Mouse (Mus musculus): ENCODE data around the gene Igf2r.

Gene Igf2r

DNA sequence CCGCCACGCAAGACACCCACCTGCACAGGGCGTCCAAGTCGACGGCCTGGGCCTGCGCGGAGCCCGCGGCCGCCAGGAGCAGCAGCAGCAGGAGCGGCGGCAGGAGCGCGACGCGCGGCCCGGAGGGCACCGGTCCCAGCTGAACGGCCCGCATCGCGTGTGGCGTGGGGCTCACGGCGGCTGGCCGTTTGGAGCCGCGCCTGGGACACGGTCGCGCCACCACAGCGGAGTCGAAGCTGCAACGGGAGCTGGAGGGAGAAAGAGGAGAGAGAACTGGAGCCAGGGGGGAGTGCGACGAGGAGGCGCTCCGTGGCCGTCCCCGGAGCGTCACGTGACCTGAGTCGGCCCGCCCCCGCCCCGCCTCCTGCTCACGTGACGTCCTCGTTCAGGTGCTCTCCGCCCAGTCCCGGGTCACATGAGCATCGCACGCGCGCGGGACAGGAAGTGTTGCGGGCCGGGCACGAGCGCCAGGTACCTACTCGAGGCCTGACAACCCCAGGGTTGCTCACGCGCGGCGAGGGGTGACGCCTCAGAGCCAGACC, at the start of gene Igf2r:
TSS of gene Igf2r (minus strand) at position 285 of the 542 bp plus-strand sequence.
- DNase-seq = peak; percentile 64 to 69

DNA sequence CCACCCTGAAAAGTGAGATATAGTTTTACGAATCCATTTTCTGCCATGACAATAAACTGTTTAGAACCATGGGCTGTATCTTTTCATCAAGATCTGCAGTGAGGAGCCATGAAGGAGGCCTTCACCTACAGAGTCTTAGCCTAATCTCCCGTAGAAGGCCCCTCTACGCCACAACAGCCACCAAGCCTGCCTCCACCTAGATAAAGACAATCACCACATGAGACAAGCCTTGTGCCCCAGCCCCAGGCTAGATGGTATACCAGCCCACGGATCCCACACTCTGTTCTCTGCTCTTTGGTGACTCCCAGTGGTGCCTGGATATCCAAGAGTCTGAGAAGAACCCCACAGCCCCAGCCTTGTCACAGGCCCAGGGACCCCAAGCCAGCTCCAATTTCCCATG, 46.4 kb upstream of the Igf2r start:
- DNase-seq = no peak

DNA sequence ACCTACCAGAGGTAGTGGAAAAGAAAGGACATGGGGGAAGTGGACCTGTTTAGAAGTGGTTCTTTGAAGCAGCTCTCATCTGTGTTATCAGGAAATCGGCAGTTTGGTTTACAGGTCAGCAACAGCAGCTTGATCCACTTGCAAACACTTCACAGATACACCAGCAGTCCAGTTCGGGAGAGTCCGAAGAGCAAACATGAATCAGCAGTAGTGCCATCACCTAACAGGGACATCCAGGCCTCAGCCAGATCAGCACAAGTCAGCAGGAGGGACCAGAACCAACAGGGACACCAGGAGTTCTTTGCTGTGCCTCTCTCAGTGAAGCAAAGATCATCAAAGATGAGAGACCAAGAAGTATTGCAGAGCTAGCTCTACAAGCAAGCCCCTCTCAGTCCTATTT, 45.0 kb upstream of the Igf2r start:
- no peak for DNase-seq

DNA sequence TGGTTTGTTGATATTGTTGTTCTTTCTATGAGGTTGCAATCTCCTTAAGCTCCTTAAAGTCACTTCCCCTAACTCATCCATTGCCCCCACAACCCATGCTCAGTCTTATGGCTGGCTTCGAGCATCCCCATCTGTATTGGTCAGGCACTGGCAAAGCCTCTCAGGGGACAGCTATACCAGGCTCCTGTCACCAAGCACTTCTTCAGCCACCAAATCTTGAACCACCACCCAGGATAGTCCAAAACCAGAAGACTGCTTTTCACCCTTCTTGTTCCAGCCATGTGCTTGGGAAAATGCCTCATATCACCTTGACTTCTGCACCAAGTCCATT, 41.5 kb upstream of the Igf2r start:
- no peak for DNase-seq

DNA sequence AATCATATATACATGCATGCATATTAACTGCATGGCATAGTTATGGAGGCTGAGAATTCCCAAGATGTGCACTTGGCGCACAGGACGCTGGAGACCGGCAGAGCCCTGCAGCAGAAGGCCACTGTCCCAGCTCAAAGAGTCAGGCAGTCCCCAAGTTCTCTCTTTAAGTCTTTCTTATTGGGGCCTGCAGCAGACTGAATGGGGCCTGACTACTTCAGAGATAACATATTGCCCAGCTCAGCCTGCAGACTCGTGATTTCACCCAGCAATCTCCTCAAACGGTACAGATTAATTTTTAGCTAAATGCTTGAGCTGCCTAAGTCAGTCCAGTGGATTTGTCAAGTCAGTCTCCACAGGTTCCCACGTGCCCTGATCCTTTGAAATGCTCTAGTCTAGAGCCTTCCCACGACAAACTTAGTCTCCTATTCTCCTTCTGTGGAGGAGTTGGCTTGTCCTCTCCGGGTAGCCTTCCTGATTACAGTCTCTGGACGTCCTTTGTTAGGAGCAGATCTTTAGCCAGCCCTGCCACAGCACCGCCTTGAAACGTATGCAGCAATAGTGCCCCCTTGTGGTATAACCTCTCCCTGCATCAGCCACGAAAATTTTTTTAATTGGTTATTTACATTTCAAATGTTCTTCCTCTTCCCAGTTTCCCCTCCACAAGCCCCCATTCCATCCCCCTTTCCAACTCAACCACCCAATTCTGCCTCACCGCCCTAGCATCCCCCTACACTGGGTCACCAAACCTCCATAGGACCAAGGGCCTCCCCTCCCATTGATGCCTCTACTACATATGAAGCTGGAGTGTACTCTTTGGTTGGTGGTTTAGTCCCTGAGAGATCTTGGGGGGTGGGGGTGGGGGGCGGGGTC, 40.9 kb upstream of the Igf2r start:
- DNase-seq = peak; percentile 18 to 54

DNA sequence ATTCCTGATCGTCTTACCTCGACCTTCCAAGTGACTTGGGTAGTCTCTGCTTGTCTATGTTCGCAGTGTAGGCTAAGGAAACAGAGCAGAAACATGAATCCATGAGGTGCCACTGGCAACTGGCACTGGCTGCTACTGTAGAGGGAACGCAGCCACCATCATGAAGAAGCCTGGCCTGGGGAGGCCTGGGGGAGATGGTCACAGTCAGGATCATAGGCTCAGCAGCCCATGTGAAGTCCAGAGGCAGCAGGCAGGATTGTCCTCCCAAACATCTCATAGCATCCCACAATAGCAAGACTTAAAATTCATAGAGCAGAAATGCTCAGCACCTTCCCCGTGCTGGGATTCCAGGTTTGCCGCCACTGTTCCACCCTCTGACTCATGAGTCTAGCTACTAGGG, 39.4 kb upstream of the Igf2r start:
- DNase-seq = no peak

DNA sequence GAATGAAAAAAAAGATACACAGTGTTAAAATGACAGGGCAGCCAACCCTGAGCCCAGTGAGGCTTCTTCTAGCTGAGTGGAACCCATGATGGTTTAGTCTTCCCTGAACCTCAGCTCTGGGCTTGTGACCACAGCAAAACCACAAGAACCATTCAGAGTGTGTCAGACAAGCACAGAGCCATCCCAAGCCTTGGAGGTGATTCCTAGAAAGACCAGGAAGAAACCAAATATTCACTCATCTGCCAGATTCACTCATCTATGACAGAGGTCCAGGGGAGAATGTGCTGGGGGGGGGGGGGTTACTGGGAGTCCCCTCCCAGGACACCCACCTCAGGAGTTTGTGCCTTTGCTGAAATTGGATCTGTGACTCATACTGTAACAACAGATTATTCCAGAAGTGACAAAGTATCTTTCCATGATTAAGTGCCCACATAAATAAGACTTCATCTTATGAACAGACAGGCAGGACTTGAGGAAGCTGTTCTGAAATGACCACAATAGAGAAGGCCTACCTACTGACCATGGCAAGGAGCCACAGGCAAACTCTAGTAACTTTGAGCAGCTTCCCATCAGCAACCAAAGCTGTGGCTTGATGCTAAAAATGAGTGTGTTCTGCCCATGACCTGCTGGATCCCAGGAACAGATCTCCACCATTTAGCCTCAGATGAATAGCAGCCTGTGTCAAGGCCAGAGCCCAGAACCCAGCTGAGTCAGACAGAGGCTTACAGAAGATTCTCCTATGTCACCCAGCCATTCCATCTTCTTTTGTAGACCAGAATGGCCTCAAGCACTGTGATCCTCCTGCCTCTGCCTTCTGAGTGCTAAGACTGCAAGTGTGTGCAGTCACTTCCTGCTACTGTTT, 35.4 kb upstream of the Igf2r start:
- no peak for DNase-seq

DNA sequence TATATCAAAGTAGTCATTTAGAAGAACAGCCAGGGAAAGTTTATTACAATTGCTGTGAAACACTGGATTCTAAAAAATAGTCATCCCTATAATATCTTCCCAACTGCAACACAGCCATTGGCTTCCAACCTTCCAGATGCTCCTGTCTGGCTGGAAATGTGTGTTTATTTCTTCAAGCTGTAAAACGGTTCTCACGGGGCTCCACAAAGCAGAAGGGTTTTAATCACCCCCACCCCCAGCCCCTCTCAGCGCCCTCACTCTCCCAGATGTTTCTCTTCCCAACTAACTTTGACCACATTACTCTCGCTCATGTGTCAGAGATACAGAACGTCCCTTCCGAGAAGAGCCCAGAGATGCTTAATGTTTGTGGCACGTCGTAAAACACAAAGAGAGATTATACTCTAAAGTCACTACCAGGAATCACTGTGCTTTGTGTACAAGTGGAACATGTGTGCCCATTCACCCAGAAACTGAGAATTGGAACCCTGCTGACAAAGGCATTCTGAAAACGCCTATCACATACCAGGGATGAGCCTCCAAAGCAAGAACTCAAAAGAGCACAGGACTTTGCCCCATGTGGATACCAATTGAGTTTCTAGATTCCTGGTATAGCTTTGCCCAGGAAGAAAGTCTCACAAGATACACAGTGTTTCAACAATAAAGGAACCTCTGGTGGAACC, 32.5 kb upstream of the Igf2r start:
- no peak for DNase-seq

DNA sequence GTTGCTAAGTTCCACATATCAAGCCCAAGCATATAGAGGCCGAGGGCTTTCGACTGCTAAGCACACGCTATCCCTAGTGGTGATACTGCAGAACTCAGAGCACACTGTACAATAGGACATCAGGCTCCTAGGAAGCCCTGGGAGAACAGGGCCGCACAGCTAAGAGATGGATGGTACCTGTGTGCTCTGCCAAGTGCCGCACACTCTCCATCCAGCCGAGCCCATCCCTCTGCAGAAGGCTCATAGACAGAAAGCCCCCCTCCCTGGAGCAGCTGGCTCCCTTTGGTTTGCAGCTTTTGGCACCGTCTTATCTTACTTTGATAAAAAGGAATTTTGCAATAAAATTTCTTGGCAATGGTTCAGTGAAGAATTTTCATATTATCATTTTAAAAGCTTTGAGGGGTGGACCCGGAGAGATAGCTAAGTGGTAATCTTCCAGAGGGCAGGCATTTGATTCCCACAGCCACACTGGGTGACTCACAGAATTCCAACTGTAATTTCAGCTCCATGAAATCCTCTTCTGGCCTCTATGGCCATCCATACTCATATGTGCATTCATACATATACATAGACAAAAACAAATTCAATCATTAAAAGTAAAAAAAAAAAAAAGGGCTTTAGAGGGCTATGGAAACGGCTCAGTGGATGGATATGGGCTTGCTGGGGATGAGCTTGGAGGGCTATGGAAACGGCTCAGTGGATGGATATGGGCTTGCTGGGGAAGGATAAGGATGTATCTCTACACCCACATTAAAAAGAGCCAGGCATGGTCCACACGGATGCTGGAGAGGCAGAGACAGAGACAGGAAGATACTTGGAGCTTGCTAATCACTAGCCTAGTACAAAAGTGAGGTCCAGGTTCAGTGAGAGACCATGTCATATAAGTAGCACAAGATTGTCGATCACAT, 30.2 kb upstream of the Igf2r start:
- DNase-seq = no peak

DNA sequence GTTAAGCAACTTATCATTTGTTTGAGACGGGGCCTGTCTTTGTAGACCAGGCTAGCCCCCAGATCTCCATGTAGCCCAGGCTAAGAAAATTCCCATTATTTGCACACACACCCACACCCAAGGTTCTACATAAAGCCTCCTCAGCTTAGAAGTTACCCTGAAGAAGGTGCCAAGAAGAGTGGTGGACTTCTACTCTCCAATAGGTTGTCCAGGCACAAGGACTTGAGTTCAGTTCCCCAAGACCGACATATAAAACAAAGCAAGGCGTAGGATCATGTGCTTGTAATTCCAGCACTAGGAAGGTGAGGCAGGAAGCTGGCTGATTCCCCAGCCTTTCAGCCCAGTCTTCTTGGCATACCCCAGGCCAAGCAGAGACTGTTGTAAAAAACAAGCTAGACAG, 29.1 kb upstream of the Igf2r start:
- DNase-seq = no peak

DNA sequence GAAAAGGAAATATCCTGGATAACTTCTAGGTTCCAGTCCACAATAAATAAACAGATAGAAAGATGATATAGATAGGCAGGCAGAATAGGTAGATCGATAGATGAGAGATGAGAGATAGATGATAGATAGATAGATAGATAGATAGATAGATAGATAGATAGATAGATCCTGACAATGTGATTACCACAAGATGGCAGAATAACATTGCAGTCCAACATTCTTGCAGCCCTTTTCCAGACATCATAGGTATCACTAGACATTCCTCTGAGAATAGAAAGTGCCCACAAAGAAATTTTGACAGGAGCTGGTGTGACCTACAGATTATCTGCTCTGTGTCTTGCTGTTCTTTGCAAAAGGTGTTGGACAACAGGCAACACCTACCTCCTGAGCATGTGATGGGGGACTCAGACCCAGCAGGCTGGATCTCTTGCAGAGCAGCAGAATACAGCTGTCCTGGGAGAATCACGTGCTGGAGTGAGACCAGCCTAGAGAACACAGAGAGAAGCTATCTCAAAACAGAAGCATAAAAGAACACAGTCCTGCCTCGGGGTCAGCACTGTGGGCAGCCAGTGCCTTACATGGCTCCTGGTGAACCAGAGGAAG, 28.1 kb upstream of the Igf2r start:
- DNase-seq = no peak

DNA sequence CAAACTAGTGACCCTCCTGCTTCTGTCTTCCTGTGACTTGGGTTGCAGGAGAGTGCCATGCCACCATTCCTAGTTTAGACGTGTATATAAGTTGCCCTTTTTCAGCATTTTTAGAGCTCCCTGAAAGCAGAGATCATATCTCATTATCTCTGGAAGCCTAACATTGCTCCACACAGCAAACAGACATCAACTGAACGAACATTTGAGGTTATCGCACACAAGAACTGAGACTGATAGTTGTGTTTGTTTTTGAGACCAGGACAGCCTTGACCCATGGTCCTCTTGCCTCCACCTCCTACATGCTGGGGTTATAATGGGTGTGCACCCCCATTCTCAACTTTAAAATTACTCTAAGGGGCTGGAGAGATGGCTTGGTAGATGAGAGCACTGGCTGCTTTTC, 27.2 kb upstream of the Igf2r start:
- no peak for DNase-seq

DNA sequence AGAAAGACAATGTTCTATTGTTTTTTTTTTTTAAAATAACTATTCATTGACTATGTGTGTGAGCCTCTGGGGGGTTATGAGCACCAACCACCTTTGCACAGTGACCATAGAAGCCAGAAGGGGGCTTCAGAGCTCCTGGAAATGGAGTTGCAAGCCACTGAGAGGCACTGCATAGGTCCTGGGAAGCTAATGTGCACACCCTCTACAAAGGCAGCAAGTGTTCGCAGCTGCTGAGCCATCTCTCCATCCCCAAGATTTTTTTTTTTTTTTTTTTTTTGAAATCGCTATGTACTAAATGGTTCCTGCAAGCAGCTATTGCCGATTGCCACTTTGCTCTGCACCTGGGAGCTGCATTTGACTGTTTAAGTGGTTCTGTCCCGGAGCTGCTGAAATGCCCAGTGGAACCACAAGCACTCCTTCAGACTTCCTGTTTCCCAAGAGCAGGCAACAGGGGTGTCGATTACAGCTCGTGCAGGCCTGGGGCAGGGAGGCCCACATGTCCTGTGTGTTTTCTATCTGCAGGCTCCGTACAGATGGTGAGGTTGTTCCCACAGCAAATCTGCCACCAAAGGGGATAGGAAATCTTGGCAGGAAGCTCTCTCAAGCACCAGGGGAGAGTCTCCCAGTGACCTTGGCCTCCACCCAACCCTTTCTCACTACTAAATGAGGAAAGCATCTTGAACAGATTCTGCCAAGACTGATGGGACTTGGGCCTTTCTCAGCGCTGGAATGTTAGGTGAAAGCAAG, 24.4 kb upstream of the Igf2r start:
- no peak for DNase-seq

DNA sequence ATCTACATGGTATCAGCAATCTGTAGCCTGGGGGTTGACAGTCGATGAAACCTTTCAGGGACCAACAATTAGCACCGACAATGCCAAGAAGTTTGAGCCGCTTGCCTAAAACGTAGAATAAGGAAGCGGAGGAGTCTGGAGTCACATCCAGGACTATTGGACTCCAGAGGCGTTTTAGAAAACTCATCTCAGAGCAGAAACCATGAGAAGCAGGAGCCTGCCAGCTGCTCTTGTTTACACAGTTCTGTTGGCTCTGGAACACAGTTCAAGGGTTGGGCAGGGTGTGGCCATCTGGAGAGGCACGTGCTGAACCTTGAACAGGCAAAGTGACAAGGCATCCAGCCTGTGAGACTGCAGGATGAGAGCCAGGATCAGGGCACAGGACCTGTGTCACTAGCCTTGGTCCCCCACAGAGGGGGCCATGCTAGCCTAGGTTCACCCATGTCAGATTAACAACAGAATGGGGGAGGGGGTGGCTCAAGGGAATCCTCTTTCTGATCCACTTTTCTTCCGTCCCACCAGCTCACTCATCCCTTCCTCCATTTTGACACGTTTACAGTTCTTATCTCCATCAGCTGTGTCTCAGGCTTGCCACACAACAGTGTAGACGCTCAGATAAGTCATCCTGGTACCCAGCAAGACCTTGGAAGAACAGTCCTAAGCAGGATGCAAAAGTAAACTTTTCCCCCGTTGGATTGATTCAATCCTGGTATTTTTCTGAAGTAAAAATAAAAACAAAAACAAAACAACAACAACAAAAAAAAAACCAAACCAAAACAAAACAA, 23.1 kb upstream of the Igf2r start:
- no peak for DNase-seq

DNA sequence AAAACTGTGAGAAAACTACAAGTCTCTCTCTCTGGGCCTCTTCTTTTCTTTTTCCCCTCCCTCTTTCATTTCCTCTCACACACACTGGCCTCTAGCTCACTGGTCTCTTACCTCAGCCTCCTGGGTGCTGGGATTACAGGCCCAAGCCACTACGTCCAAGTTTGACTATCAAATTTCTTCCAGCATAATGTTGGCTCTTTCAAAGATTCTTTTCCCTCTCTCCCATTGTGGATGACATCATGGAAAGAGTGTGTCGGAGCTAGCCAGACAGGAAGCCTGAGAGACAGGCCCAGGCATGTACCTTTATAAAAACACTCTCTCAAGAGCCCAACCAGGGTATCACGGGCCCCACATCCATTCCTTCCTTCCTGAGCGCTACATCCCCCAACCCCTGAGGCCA, 22.0 kb upstream of the Igf2r start:
- no peak for DNase-seq

DNA sequence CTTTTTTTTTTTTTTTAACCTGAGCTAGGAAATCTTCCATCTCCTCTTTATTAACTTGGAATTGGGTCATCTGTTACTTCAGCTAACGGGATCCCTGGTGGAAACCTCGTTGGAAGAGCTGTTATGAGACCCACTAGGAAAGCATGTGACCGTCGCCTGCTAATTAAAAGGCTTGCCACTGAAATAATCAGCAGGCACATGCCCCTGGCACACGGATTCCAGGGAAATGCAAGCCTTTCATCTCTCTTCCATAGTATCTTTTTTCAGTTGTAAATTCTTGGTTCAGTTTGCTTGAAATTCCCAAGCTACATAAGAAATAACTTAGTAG, 21.6 kb upstream of the Igf2r start:
- no peak for DNase-seq

DNA sequence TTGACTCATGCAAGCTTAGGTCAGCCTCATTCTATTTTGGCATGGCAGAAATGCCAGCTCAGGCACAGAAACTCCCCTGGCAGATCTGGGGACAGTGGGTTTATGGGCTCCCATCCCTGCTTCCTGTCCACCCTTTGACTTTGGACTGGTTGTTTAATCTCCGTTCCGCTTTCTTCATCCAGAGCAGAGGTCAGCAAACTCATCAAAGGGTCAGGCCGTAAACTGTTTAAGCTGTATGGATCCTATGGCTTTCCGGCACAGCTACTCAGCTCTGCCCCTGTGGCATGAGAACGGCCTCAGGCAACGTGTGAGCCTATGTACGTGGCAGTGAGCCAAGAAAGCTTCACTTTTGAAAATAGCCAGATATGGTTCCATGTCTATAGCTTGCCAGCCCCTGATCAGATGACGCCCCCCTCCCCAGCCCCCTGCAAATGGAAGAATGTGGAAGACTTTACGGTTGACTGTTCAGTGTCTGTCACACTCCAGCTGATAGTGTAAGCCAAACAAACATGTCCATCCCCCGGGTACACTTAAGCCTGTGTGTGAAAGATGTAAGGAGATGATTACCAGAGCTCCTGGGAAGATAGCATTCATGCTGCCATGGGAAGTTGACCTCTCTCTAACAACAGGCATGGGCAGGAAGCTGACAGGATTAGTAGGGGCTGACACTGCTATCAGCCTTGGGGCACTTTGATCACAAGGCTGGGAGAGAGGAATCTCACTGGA, 21.1 kb upstream of the Igf2r start:
- no peak for DNase-seq

DNA sequence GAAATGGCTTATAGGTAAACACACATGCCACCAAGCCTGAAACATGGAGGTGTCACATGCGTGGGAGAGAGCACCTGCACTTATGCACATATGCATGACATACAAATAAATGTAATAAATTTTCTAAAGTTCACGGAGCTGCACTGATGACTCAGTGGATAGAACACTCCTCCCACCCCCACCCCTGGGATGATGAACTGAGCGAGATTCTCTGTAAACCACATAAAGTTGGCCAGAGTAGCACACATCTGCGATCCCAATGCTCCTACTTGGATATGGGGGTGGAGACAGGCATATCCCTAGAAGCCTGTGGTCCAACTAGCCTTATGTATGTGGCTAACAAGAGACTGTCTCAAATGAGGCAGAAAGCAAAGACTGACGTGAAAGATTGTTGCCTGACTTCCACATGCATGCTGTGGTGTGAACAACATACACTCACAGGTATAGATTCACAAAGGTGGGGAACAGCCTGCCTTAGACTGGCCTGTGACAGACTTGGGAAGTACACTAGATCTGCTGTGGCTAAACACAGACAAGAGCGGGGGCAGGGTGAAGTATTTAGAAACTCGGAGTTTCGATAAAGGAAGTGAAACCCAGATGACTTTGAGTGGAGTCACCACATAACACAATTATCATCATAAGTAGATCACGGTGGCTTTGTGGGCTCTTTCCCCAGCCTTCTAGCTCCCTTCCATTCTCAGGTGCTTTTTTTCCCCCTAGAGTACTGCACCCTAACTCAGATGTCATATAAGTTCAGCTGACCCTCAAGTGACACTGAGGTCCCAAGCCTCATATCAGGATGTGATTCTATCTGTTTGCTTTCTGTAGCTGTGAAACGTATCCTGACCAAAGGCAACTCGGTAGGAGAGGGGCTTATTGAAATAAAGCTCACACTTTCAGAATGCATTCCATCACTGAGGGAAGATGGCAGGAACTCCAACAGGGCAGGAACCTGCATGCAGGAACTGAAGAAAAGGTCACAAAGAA, 13.7 kb upstream of the Igf2r start:
- peak in 1 of 2 experiments; percentile 35 for DNase-seq

All from spleen, adult 18-20 months (tissue).